Mouse (Mus musculus): ENCODE data around the gene Exoc3l.

- TF ChIP-seq CTCF (IDR thresholded peaks at IDR 0.05; ENCODE audit: extremely low read depth, insufficient read length, insufficient replicate concordance, low read depth, low read length) (no peak), POLR2A (IDR thresholded peaks at IDR 0.05; ENCODE audit: low read depth, low read length) (no peak; the same call in 1 of the 2 replicates)
Observed at GRCm38 (mm10) chr8:105265128-105265527, 30.8 kb downstream of the Exoc3l start.

All from small intestine, adult 2 months (tissue).